Mouse (Mus musculus): ENCODE measurements around the gene Upk3bl. TPM values are rescaled to one million over a fixed set of nuclear protein-coding genes. Genes with fewer than 3 reads are reported as not detected.
"Not testable (repeated sequence)": the region's sequence is repeated elsewhere in the genome, so short reads cannot be mapped to it uniquely, and the experiment has no call there.

Upk3bl gene
- polyA plus RNA-seq, 1 experiment from 2014 or later, result not detected

DNA sequence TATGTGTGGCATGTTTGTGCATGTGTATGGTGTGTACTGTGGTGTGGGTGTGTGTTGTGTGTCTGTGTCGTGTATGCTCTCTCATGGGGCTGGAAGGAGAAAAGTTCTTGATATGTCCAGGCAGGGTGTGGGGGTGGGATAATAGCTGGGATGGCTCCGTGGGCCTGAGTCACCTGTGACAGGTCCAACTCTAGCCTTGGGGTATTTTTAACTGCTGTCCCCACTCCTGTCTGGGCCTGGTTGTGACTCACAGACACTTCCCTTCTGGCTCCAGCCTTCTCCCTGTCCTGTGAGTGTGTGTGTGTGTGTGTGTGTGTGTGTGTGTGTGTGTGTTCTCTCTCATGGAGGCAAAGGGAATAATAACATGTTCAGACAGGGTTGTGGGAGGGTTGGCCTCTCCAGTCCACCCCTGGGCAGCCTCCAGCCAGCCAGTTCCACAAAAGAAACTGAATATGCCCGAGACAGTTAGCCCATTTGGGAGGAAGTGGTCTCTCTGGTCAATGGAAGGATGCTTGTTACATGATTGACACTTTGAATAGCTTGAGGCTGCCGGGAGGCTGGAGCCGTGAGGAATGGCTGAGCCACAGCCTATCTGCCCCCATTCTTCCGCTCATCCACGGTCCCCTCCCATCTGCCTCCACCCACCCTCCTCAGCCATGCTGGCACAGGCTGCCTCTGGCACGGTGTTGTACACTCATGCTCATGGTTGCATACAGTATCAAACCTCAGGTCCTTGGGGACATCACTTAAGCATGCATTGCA, 40.1 kb downstream of the Upk3bl start:
- H3K27ac ChIP-seq, result no peak overlapping the region
- no peak overlapping the region for H3K4me2 ChIP-seq (replicated peaks)
- peak; percentile 65; the same call in 1 of the 2 replicates for ATAC-seq
- peaks cover 4% of the 10 kb centered on the region; the same call in 1 of the 2 replicates for H3K36me3 ChIP-seq
- no peak overlapping the region for H3K9ac ChIP-seq (replicated peaks)
- H3K9me3 ChIP-seq, result no peaks in the 10 kb centered on the region
- H3K4me1 ChIP-seq (replicated peaks), result 0 out of 2 replicates have a peak, but pooled peaks cover 7% of the 10 kb centered on the region
- no peaks in the 10 kb centered on the region for H3K27me3 ChIP-seq
- no peak overlapping the region for H3K4me3 ChIP-seq (replicated peaks)
- WGBS, result 48% methylated on average over 8 of the region's 8 CpGs

DNA sequence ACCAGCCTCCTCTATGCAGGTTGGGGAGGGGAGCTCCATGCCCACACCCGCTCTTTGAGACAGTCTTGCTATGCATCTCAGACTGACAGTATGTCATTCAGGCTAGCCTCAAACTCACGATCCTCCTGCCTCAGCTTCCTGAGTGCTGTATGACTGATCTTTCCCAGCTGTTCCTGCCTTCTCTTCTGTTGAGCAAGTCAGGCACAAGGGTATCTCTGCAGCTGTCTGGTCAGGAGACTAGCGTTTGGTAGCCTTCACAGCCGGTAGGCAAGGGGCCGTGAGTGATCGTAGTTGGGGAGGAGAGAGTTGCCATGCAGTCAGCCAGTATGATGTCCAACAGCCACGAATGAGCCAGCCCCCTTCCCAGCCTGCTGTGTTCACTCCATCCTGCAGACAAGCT, 40.8 kb downstream of the Upk3bl start:
- H3K4me2 ChIP-seq (replicated peaks), result no peak overlapping the region
- H3K9ac ChIP-seq (replicated peaks), result no peak overlapping the region
- peaks cover 4% of the 10 kb centered on the region; the same call in 1 of the 2 replicates for H3K36me3 ChIP-seq
- H3K4me3 ChIP-seq (replicated peaks), result no peak overlapping the region
- no peaks in the 10 kb centered on the region for H3K9me3 ChIP-seq
- H3K27ac ChIP-seq, result no peak overlapping the region
- H3K27me3 ChIP-seq, result no peaks in the 10 kb centered on the region
- H3K4me1 ChIP-seq (replicated peaks), result 0 out of 2 replicates have a peak, but pooled peaks cover 7% of the 10 kb centered on the region
- 73% methylated on average over 7 of the region's 7 CpGs for WGBS
- no peak for ATAC-seq

DNA sequence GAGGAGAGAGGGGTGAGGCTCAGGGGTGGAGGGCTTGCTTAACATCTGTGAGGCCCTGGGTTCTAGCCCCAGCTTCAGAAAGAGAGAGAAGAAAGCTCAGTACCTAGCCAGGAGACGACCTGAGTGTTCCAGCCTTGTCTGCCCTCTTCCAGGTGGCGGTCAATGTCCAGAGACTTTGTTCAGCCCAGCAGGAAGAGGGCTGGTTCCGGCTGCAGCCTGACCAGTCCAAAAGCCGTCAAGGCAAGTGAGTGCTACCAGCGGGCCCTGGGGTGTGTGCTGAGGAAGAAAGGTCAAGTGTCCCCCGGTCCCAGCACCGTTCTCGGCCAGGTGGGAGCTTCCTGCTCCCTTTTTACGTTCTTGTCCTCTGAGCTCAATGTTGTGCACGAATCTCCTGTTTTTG, 44.2 kb downstream of the Upk3bl start:
- WGBS, result 81% methylated on average over 10 of the region's 10 CpGs
- peaks cover 18% of the 10 kb centered on the region for H3K4me1 ChIP-seq (replicated peaks)
- ATAC-seq, result no peak
- no peaks in the 10 kb centered on the region for H3K9me3 ChIP-seq
- no peak overlapping the region for H3K4me3 ChIP-seq (replicated peaks)
- H3K9ac ChIP-seq (replicated peaks), result no peak overlapping the region
- peaks cover 27% of the 10 kb centered on the region for H3K27me3 ChIP-seq
- H3K4me2 ChIP-seq (replicated peaks), result no peak overlapping the region
- H3K36me3 ChIP-seq, result no peaks in the 10 kb centered on the region
- H3K27ac ChIP-seq, result no peak overlapping the region

DNA sequence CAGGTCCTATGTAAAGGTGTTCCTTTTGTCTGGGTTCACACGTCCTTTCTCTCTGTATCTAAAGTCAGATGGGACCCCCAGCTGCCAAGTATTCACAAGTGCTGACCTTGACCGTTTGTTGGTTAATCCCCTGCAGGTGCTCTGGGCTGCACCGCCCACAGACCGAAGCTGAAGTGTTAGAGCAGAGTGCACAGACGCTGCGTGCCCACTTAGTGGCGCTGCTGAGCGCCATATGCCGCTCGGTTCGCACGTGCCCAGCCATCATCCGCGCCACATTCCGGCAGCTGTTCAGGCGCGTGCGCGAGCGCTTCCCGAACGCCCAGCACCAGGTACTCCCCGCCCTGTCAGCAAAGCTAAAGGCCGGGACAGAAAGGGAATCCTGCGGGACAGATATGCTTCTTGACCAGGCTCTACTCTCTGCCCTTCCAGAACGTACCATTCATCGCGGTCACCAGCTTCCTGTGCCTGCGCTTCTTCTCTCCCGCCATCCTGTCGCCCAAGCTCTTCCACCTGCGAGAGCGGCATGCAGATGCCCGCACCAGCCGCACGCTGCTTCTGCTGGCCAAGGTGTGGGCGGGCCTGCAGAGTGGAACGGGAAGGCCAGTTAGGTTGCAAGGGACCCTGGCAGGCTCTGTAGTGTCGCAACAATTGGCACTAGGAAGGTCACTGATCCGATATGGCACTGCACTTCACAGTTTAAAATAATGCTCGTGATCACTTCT, 48.0 kb downstream of the Upk3bl start:
- Histone ChIP-seq H3K9ac (replicated peaks) (peak overlapping the region; percentile 61), H3K4me1 (replicated peaks) (peaks cover 10% of the 10 kb centered on the region), H3K27ac (no peak overlapping the region), H3K36me3 (no peaks in the 10 kb centered on the region), H3K4me2 (replicated peaks) (peak overlapping the region; percentile 61), H3K4me3 (replicated peaks) (peak overlapping the region; percentile 41), H3K27me3 (peaks cover 33% of the 10 kb centered on the region), H3K9me3 (no peaks in the 10 kb centered on the region)
- 6% methylated on average over 41 of the region's 41 CpGs for WGBS
- peak; percentile 95 for ATAC-seq

DNA sequence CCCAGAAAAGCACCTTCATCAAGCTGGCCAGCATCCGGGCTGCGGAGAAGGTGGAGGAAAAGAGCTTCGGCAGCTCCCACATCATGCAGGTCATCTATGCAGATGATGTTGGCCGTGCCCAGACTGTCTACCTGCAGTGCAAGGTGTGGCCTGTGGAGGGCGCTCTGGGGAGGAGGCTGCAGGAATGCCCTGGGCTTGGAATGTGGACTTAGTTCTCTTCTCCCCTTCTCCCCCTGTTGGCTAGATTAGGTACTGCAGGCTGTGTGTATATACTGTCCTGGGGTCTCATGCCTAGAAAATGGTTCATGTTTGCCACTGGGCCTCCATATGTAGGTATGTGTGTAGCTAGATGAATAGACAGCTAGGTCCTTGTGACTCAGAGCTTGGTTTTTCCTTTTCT, 50.2 kb downstream of the Upk3bl start:
- Histone ChIP-seq H3K4me2 (replicated peaks) (no peak overlapping the region), H3K27ac (no peak overlapping the region), H3K4me3 (replicated peaks) (no peak overlapping the region), H3K9ac (replicated peaks) (no peak overlapping the region), H3K36me3 (no peaks in the 10 kb centered on the region), H3K9me3 (no peaks in the 10 kb centered on the region), H3K27me3 (peaks cover 33% of the 10 kb centered on the region), H3K4me1 (replicated peaks) (peaks cover 10% of the 10 kb centered on the region)
- ATAC-seq, result no peak
- 90% methylated on average over 5 of the region's 5 CpGs for WGBS

DNA sequence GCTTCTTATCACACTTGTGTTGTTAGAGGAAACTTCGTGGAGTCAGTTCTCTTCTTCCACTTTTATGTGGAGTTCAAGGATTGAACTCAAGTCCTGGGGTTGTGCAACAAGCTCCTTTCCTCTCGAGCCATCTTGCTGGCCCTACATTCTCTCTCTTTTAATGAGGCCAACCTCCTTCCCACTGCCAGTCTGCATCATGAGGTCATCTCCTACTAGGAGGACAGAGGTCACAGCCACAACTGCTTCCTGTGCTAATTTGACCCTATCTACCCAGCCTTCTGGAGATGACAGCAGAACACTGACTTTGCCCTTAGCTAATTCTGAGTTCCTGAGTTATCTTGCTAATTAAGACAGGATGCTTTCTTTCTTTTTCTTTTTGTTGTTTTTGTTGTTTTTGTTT, 54.2 kb downstream of the Upk3bl start:
- Histone ChIP-seq H3K9ac (replicated peaks) (no peak overlapping the region), H3K4me2 (replicated peaks) (no peak overlapping the region), H3K36me3 (no peaks in the 10 kb centered on the region), H3K4me1 (replicated peaks) (no peaks in the 10 kb centered on the region), H3K9me3 (no peaks in the 10 kb centered on the region), H3K27me3 (peaks cover 6% of the 10 kb centered on the region), H3K27ac (no peak overlapping the region), H3K4me3 (replicated peaks) (no peak overlapping the region)
- 52% methylated on average over 2 of the region's 2 CpGs for WGBS
- no peak for ATAC-seq

DNA sequence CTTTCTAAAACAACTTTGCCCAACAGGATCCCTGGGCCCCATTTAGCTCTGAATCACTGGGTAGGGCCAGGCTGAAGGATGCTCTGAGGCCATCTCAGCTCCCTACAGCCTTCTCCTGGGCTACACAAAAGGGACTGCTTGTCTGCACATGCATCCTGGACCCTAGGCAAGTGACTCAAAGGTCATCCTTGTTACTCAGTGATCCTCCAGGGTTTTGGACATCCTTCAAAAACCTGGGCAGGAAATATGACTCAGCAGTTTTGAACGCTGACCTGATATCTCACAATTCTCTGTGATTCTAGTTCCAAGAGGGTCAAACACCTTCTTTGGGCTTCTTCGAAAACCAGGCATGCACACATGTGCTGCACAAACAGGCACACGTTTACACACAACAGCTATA, 54.8 kb downstream of the Upk3bl start:
- Histone ChIP-seq H3K9me3 (no peaks in the 10 kb centered on the region), H3K4me3 (replicated peaks) (no peak overlapping the region), H3K4me1 (replicated peaks) (no peaks in the 10 kb centered on the region), H3K4me2 (replicated peaks) (no peak overlapping the region), H3K27me3 (peaks cover under 1% of the 10 kb centered on the region; the same call in 1 of the 2 replicates), H3K9ac (replicated peaks) (no peak overlapping the region), H3K36me3 (no peaks in the 10 kb centered on the region), H3K27ac (no peak overlapping the region)
- WGBS, result 77% methylated on average over 3 of the region's 3 CpGs
- no peak for ATAC-seq

DNA sequence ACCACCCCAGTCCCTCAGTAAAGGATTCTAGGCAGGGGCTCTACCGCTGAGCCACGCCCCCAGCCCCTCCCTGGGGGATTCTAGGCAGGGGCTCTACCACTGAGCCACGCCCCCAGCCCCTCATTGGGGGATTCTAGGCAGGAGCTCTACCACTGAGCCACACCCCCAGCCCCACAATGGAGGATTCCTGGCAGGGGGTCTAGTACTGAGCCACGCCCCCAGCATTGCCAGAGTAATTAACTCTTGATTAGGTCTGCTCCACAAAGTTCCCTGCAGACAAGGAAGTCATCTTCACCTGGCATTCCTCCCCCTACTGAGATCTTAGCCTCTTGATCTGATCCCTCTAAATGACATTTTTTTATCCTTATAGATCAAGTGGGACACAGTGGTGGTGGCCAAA, 59.3 kb downstream of the Upk3bl start:
- WGBS, result 56% methylated on average over 4 of the region's 4 CpGs
- not testable (repeated sequence) for H3K4me3 ChIP-seq (replicated peaks); H3K9me3 ChIP-seq; H3K9ac ChIP-seq (replicated peaks); H3K4me2 ChIP-seq (replicated peaks); ATAC-seq; H3K27ac ChIP-seq; H3K36me3 ChIP-seq; H3K27me3 ChIP-seq
- peaks cover 23% of the 10 kb centered on the region for H3K4me1 ChIP-seq (replicated peaks)

Small RNA genes lying within 50 kb of the gene (microRNA-seq; reads per million reads assigned to microRNA genes)
- not detected for gene Mir7035

Other genes with a start within 250 kb of the Upk3bl start
- gene Srrm3, start 247.6 kb upstream of the Upk3bl start, polyA plus RNA-seq (2015; fragmentation: Nextera tagmentation; extraction: Ambion mirVana), result 91.4 and 124 TPM in 2 replicates
- gene Hspb1, start 166.6 kb upstream of the Upk3bl start, polyA plus RNA-seq (2015; fragmentation: Nextera tagmentation; extraction: Ambion mirVana), result 6.8 and 7.1 TPM in 2 replicates
- gene Ywhag, start 119.9 kb upstream of the Upk3bl start, polyA plus RNA-seq (2015; fragmentation: Nextera tagmentation; extraction: Ambion mirVana), result 627 and 632 TPM in 2 replicates
- gene Ssc4d, start 80.0 kb upstream of the Upk3bl start, polyA plus RNA-seq (2015; fragmentation: Nextera tagmentation; extraction: Ambion mirVana), result 1.0 and 1.4 TPM in 2 replicates
- gene Zp3, start 74.4 kb upstream of the Upk3bl start, polyA plus RNA-seq (2015; fragmentation: Nextera tagmentation; extraction: Ambion mirVana), result 0.24 TPM in 1 of 2 replicates, not detected in the other
- 28.5 and 28.8 TPM in 2 replicates for gene Dtx2, start 59.7 kb upstream of the Upk3bl start, polyA plus RNA-seq (2015; fragmentation: Nextera tagmentation; extraction: Ambion mirVana)
- gene Upk3b, start 16.0 kb upstream of the Upk3bl start, polyA plus RNA-seq (2015; fragmentation: Nextera tagmentation; extraction: Ambion mirVana), result 0.05 TPM in 1 of 2 replicates, not detected in the other
- gene Rasa4, start 29.4 kb downstream of the Upk3bl start, polyA plus RNA-seq (2015; fragmentation: Nextera tagmentation; extraction: Ambion mirVana), result 13.7 and 16.4 TPM in 2 replicates
- 242 TPM in 2 replicates for gene Polr2j, start 62.1 kb downstream of the Upk3bl start, polyA plus RNA-seq (2015; fragmentation: Nextera tagmentation; extraction: Ambion mirVana)
- 31.7 and 33.8 TPM in 2 replicates for gene Lrwd1, start 81.6 kb downstream of the Upk3bl start, polyA plus RNA-seq (2015; fragmentation: Nextera tagmentation; extraction: Ambion mirVana)
- 23.0 and 23.6 TPM in 2 replicates for gene Alkbh4, start 81.7 kb downstream of the Upk3bl start, polyA plus RNA-seq (2015; fragmentation: Nextera tagmentation; extraction: Ambion mirVana)
- gene Orai2, start 116.2 kb downstream of the Upk3bl start, polyA plus RNA-seq (2015; fragmentation: Nextera tagmentation; extraction: Ambion mirVana), result 30.6 and 31.0 TPM in 2 replicates
- gene Prkrip1, start 144.5 kb downstream of the Upk3bl start, polyA plus RNA-seq (2015; fragmentation: Nextera tagmentation; extraction: Ambion mirVana), result 68.4 and 70.2 TPM in 2 replicates
- 20.3 and 25.6 TPM in 2 replicates for gene Sh2b2, start 192.1 kb downstream of the Upk3bl start, polyA plus RNA-seq (2015; fragmentation: Nextera tagmentation; extraction: Ambion mirVana)